Mouse (Mus musculus) right cerebral cortex, postnatal 4 days (tissue): ENCODE data around the gene Ckm.
A peak's percentile ranks its signal among the peaks of the same experiment; 100 is the strongest.

Experiments used
- DNase-seq: peaks from one replicate; pipeline ENCODE4 v3.0.0-alpha.2; 2022

Gene Ckm

DNA sequence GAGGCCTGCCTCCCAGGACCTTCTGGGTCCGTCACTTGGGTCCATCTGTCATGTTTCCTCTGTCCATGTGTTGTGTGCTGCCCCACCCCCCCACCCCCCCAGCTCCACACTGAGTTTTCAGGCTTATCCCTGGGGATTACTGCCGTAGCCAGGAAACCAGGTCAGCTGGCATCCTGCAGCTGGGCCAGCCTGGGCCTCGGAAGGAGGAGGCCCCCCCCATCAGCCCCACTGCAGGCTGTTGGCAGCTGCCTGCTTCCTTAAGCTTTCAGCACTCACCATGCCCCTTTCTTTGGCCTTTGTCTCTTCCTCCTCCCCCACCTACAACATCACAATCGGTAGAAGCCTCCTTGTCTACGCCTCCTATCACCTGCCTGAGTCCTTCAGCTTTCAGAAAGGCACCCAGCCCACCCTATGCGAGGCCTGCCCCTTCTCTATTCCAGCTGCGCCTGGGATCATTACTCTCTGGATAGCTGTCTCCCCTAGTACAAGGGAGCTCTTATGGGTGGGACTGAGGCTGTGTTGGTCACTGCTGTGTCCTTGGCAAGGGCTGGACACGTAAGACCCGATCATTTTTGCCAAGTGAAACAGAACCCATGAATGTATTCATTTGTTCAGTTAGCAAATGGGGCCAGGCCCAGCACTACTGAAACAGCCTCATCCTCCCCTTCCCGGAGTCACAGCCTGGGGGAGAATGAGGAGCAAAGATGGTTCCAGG, 15.7 kb upstream of the Ckm start:
- DNase-seq = no peak

DNA sequence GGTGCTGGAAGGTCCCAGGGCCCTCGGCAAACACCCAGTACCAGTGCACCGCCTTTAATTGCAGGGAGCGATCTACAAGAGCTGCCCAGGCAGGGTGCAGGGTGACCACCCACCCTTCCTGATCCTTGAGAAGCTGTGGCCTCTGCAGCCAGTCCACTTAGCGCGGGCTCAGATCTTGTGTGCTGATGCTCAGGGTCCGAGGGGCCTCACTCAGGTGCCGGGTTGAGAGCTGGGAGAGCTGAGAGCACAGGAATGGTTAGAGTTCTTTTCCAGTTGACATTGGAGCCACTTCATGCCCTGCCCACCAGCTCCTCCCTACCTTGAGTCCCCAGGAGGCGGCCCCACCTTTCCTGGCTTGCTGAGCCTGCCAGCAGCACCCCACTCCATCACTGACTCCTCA, 10.1 kb upstream of the Ckm start:
- no peak for DNase-seq

DNA sequence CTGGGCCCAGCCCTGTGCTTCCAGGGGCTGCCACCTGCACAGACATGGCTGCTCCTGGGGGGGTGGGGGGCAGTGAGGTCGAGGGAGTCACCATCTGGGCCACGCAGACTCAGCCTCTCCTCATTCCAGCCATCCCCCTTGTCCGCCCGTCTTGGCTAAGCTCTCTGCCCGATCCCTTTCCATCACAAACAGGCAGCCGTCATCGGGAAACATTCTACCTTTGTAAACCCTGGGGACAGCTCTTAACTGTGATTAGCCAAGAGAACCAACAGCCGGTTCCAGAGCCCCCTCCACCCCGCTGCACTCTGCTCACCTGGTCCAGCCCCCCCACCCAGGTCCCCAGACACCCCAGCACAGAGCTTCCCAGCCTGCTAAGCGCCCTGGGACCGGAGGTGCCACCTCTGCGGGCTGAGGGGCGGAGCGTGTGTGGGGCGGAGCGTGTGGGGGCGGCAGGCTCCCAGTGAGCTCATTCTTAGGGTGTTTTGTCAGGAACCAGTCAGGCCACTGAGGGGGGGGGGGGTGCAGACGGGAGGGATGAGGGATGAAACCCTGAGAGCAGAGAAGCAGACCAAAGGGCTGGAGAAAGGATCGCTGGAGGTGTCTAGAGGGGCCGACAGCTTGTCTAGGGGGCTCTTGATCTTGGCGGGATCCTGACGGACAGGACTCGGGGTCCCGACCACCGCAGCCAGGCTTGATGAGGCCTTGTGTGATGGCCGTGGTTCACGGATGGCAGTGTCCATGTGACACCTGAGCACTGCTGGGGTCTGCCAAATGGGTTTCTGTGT, 4.9 kb upstream of the Ckm start:
- DNase-seq = no peak

DNA sequence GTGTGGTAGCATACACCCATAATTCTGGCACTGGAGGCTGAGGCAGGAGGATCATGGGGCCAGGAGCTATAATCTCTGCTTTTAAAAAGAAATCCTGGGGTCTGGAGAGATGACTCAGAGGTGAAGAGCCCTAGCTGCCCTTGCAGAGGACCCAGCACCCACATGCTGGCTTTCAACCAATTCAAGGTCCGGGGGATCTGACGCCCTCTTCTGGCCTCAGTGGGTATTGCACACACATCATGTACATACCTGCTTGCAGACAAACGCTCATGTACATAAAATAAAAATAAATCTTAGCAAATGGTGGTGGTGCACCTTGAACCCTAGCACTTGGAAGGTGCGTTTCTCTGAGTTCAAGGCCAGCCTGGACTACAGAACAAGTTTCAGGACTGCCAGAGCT, 3.6 kb upstream of the Ckm start:
- DNase-seq = no peak

DNA sequence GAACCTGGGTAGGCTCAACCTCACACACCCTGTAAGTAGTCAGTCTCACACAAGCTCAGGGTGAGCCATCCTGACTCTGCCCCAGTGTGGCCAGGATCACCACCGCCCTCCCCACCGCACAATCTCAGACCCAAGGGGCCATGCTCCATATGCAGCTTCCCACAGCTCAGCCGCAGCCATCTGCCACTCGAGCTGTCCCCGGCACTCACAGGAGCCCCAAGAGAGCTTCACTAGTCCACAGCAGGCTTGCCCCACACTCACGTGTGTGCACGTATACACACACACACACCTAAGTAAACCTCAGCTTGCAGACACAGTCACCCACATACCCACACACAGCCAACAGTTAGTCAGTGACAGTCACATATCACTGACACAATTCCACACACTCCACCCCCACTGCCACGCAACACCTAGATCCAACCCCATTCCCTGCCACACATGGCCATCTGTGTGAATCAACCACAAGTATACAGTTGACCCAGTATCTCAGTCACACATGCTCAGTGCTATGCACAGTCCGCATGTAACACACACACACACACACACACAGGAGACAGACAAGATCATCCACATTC, 2.0 kb upstream of the Ckm start:
- no peak for DNase-seq

DNA sequence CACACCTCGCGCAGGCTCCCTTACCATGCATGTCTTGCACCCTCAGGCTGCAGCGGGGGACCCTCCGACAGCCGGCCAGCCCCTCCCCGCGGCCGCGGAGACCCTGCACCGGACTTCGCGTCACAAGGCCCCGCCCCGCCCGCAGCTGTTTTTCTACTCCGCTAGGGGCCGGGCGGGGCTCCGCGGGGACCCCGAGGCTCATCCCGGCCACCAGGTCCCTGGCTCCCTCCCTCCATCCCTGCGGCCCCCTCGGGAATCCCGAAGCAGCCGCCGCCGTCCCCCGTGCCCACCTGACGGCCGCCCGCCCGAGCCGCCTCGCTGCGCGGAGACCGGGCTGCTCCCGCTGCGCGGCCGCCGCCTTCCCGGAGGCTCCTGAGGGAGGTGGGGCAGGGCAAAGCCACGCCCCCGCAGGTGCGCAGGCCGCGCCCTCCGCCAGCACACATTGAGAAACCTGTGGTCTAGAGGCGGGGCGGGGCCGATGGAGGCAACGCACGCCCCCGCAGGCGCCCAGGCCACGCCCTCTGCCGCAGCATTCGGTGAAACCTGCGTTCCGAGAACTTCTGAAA, 762 bp upstream of the Ckm start, which contains the start of gene Klc3:
Gene Klc3 (minus strand): TSS at position 374 of the 566 bp plus-strand sequence.
- DNase-seq = no peak

DNA sequence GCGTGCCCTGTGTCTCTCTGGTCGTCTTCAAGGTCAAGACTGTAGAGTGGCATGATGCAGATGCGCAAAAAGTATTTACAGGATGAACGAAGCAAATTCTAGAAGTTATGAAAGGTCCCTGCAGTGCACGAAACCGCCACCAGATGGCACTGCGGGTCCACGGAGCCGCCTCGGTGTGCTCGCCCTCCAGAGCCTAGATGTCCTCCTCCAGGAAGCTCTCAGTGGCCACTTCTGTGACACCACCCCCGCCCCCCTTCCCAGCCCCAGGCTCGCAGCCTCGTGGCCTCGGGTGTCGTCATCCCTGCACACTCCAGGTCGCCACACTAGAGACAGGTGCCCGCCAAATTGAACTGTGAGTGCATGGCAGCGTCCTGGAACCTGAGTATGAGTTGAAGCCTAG, 841 bp downstream of the Ckm start:
- peak; percentile 93 for DNase-seq

DNA sequence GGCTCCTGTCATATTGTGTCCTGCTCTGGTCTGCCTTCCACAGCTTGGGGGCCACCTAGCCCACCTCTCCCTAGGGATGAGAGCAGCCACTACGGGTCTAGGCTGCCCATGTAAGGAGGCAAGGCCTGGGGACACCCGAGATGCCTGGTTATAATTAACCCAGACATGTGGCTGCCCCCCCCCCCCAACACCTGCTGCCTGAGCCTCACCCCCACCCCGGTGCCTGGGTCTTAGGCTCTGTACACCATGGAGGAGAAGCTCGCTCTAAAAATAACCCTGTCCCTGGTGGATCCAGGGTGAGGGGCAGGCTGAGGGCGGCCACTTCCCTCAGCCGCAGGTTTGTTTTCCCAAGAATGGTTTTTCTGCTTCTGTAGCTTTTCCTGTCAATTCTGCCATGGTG, 5.2 kb downstream of the Ckm start:
- no peak for DNase-seq

DNA sequence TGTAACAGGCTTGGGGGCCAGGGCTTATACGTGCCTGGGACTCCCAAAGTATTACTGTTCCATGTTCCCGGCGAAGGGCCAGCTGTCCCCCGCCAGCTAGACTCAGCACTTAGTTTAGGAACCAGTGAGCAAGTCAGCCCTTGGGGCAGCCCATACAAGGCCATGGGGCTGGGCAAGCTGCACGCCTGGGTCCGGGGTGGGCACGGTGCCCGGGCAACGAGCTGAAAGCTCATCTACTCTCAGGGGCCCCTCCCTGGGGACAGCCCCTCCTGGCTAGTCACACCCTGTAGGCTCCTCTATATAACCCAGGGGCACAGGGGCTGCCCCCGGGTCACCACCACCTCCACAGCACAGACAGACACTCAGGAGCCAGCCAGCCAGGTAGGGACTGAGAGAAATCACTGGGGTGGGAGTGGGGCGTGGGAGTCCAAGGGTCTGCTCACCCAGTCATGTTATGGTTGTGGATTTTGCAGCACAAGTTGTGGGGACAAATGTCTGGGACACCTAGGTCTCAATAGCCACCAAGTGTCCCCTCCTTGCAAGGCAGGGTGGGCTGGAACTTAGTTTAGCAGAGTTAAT, 6.3 kb downstream of the Ckm start:
- DNase-seq = no peak

DNA sequence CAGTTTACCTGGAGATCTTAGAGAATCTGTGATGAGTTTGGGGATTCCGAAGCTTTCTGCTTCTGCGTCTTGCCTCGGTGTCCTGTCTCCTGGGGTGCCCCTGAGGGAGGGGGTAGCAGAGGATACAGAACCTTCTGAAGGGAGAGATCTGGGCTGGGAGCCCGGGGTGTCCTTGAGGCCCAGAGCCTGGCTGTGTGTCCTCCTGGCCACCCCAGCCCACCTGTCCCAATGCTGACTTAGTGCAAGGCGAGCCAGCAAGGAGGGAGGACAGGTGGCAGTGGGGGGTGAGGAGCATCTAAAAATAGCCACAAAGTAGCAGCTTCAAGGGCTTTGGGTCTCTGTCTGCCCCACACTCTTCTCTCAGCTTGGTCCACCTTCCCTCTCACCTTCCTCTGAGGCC, 7.2 kb downstream of the Ckm start:
- DNase-seq = no peak

DNA sequence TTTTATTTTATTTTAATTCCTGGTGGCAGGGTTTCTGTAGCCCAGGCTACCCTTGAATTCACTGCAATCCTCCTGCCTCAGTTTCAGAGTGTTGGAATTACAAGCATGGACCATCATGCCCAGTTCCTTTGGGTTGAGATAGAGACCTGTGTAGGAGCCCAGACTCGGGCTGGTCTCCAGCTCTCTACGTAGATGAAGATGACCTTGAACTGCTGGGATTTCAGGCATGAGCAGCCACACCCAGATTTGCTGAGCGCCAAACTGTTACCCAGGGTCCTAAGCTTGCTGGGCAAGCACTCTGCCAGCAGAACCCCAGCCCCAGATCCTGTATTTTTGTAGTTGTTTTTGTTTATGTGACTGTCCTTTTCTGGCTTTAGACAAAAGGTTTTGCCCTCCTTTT, 8.9 kb downstream of the Ckm start:
- DNase-seq = no peak

DNA sequence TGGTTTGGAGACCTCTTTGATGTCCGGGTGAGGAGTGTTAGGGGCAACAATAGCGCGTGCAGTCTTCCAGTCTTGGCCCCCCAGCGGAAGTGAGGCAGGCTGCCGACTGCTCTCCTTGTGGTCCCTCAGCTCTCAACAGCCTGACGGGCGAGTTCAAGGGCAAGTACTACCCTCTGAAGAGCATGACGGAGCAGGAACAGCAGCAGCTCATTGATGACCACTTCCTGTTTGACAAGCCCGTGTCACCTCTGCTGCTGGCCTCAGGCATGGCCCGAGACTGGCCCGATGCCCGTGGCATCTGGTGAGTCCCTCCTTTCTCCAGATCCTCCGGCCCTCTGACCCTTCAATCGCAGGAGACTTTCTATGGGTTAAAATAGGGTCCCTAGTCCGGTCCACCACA, 12.0 kb downstream of the Ckm start:
- DNase-seq = no peak

DNA sequence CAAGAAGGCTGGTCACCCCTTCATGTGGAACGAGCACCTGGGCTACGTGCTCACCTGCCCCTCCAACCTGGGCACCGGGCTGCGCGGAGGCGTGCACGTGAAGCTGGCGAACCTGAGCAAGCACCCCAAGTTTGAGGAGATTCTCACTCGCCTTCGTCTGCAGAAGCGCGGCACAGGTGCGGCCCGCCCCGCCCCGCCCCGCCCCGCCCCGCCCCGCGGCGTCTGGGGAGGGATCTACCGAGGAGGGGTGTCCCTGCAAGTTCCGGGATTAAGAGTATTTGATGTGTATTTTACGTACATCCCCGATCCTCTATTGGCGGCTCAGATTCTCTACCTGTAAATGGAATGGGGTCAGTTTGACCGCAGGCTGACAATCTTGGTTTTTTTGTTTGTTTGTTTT, 15.5 kb downstream of the Ckm start:
- DNase-seq = no peak

DNA sequence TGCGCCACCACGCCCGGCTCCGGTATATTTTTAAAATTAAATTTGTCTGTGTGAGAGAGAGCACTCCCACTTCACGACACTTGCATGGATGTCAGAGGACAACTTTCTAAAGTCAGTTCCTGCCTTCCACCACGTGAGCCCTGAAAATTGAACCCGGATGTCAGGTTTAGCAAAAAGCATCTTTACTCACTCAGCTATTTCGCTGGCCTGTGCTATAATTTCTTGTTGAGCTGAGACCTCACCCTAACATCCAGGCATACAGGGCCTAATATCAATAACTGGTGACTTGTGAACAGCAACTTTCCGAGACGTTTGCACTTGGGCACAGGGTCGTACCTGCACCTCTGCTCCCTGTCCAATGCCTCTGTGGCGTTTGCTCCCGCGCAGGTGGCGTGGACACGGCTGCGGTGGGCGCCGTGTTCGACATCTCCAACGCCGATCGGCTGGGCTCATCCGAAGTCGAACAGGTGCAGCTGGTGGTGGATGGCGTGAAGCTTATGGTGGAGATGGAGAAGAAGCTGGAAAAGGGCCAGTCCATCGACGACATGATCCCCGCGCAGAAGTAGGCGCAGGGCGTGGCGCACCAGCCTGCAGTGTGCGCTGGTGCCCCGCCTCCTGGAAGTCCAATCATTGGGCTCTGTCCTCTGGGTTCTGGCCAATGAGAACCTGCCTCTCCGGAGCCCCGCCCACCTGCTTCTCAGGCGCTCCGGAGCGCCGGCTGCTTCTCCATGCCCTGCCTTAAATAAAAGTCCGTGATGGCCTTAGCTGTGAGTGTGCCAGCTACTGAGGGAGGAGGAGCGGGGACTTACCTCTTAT, 16.5 kb downstream of the Ckm start:
- peak; percentile 83 for DNase-seq

DNA sequence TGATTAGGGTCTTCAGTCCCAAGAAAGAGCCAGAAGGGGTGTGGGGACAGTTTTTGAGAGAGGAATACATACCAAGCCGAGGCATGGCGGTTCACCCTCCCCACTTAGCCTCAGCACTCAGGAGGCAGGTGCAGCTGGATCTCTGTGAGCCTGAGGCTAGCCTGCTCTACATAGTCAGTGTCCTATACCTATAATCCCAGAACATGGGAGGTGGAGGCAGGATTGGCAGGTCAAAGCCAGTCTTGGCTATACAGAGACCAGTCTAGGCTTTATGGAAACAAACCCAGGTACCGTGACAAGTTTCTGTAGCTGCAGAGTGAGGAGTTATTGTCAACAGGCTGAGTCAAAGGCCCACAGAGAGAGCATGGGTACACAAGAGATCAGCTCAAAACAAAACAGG, 18.5 kb downstream of the Ckm start:
- DNase-seq = no peak

DNA sequence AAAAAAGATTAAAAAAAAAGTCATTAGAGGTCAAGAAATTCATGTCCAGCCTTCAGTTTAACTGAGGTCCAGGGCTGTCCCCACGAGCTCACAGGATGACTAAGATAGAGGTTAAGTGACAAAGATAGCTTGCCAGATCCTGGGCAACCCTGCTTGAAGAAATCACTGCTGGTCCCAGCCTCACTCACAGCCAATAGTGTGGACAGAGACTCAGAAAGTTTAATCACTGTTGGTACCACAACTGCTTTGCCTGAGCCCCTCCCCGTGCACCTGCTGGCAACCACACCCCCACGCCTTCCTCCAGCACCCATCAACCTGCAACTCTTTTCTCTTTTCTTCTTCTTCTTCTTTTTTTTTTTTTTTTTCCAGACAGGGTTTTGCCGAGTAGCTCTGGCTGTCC, 19.5 kb downstream of the Ckm start:
- no peak for DNase-seq

DNA sequence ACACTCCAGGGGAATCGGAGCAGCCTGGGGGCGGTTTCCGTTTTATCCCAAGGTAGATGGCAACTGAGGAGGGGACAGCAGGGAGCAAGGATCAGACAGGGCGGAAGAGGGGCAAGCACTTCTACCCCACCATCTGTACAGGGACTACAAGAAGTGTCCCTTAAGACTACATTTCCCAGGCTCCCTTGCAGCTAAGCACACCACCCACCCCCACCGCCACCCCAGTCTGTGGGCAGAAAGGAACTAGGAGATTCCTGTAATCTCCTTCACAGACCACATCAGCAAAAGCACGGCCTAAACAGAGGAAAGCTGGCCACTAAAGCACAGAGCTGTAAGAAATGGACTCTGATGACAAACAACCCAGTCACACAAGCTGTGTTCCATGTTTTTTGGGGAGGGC, 21.8 kb downstream of the Ckm start:
- no peak for DNase-seq

DNA sequence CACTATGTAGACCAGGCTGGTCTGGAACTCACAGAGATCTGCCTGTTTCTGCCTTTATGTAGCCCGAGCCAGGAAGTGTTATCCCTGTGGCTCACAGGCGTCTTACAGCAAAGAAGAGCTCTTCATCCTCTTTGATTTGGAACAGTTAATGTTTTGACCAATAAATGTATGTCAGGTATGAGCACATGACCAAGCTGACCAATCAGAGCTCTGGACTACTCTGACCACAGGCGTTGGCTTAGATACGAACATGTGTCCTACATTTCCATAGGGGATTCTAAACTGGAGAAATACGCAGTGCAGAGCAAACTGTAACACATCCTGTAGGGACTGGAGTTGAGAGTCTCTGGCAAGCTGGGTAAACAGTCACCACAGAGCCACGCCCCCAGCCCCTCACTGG, 22.3 kb downstream of the Ckm start:
- no peak for DNase-seq

DNA sequence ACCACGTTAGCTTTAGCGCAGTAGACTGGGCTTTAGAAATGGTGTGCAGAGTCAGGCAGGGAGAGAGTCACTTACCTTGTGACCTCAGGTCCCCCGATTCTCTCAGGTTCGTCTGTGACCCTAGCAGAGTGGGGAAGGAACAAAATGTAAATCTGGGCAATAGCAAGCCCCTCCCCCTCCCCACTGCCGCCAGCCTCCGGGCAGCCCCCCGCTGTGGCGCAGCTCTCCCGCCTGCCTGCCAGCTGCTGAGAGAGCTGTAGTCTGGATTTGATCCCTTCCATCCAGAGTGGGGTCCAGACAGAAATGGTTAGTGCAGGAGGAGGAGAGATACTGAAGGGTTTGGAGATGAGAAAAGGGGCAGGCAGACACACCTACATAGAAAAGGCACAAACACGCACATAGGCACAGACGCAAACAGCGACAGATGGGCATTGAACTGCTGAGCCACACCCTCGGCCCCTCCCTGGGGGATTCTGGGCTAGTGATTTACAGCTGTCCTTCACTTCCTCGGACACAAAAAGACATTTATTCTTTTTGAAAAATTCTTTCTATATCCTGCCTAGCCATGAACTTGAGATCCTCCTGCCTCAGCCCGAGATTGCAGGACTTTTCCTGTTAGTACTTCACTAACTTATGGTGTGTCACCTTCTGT, 23.5 kb downstream of the Ckm start:
- DNase-seq = no peak

DNA sequence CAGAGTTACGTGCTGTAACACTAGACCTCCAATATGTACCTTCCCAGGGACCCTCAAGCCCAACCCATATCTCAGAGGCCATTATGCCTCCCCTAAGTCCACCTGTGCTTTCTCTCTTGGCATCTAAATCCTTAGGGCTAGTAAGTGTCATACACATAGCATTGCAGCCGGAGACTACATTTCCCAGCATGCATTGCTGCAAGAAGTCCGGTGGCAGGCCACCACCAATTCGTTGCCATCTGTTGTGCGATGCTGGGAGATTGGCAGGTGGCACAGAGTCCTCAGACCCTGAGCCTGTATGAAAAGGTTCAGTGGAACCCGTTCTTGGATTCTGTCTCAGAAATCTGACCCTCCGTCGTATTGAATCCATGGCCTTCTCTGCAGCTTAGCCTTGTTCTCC, 25.1 kb downstream of the Ckm start:
- no peak for DNase-seq

DNA sequence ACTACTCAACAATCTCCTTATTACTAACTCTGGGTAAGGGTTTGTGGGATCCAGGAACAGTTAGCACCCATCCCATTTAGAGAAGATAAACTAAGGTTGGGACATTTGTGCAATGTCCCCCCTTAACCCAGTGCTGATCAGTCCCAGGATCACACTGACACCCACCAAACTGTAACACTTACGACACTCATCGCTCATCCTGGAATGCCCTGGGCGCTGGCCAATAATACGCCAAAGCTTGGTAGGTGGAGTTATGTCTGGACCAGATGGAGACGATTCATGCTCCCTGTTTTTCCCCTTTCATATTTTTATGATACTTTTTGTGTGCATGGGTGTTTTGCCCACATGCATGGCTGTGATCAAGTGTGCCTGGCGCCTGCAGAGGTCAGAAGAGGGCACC, 25.8 kb downstream of the Ckm start:
- no peak for DNase-seq

DNA sequence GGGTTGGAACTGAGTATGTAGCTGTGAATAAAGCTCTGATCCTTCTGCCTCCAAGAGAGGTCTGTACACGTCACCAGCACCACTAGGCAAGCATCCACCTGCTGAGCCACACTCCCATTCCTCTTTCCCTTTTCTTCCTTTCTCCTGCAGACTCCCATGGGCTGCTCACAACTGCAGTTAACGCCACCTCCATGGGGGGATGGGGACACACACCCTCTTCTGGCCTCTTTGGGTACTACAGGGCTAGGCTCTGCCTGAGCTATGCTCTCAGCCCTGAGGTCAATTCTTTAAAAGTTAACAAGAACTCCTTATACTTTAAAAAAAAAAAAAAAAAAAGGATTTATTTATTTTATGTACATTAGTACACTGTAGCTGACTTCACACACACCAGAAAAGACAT, 27.9 kb downstream of the Ckm start:
- no peak for DNase-seq
